Mouse (Mus musculus): Measurements from ENCODE around the gene D11Wsu47e. TPM values are rescaled to one million over a fixed set of nuclear protein-coding genes. Genes with fewer than 3 reads are reported as not detected.

The D11Wsu47e gene
- polyA plus RNA-seq, 1 experiment = 8.0 TPM

GRCm38 (mm10) chr11:113711061-113711460 is 26.8 kb downstream of the D11Wsu47e start:
- Histone ChIP-seq H3K4me3 (replicated peaks; ENCODE audit: control insufficient read depth, low read depth, low read length) (no peak overlapping the region), H3K4me1 (ENCODE audit: control insufficient read depth, insufficient read depth, low read length) (no peaks in the 10 kb centered on the region), H3K27ac (ENCODE audit: control insufficient read depth, insufficient read depth, low read depth, low read length, poor library complexity) (no peak overlapping the region)
- TF ChIP-seq CTCF (IDR thresholded peaks at IDR 0.05; ENCODE audit: control insufficient read depth, insufficient read depth, low read length) = no peak
- no peak for TF ChIP-seq POLR2A (IDR thresholded peaks at IDR 0.05; ENCODE audit: borderline replicate concordance, control insufficient read depth, low read depth, low read length)
- 97% methylated on average over 1 of the region's 1 CpGs for WGBS

GRCm38 (mm10) chr11:113715078-113715674 is 31.0 kb downstream of the D11Wsu47e start:
- no peak for TF ChIP-seq POLR2A (IDR thresholded peaks at IDR 0.05; ENCODE audit: borderline replicate concordance, control insufficient read depth, low read depth, low read length)
- peak; percentile 32; the same call in 1 of the 2 replicates for TF ChIP-seq CTCF (IDR thresholded peaks at IDR 0.05; ENCODE audit: control insufficient read depth, insufficient read depth, low read length)
- Histone ChIP-seq H3K4me1 (ENCODE audit: control insufficient read depth, insufficient read depth, low read length) (no peaks in the 10 kb centered on the region), H3K4me3 (replicated peaks; ENCODE audit: control insufficient read depth, low read depth, low read length) (no peak overlapping the region), H3K27ac (ENCODE audit: control insufficient read depth, insufficient read depth, low read depth, low read length, poor library complexity) (no peak overlapping the region)
- WGBS = 58% methylated on average over 7 of the region's 7 CpGs

GRCm38 (mm10) chr11:113716132-113716531 is 31.9 kb downstream of the D11Wsu47e start:
- Histone ChIP-seq H3K4me3 (replicated peaks; ENCODE audit: control insufficient read depth, low read depth, low read length) (no peak overlapping the region), H3K27ac (ENCODE audit: control insufficient read depth, insufficient read depth, low read depth, low read length, poor library complexity) (no peak overlapping the region), H3K4me1 (ENCODE audit: control insufficient read depth, insufficient read depth, low read length) (no peaks in the 10 kb centered on the region)
- no peak for TF ChIP-seq CTCF (IDR thresholded peaks at IDR 0.05; ENCODE audit: control insufficient read depth, insufficient read depth, low read length)
- TF ChIP-seq POLR2A (IDR thresholded peaks at IDR 0.05; ENCODE audit: borderline replicate concordance, control insufficient read depth, low read depth, low read length) = no peak
- WGBS = 86% methylated on average over 2 of the region's 2 CpGs

GRCm38 (mm10) chr11:113717767-113718424 is 33.7 kb downstream of the D11Wsu47e start:
- no peaks in the 10 kb centered on the region for H3K4me1 ChIP-seq (ENCODE audit: control insufficient read depth, insufficient read depth, low read length)
- TF ChIP-seq CTCF (IDR thresholded peaks at IDR 0.05; ENCODE audit: control insufficient read depth, insufficient read depth, low read length) = no peak
- no peak for TF ChIP-seq POLR2A (IDR thresholded peaks at IDR 0.05; ENCODE audit: borderline replicate concordance, control insufficient read depth, low read depth, low read length)
- no peak overlapping the region for H3K4me3 ChIP-seq (replicated peaks; ENCODE audit: control insufficient read depth, low read depth, low read length)
- H3K27ac ChIP-seq (ENCODE audit: control insufficient read depth, insufficient read depth, low read depth, low read length, poor library complexity) = no peak overlapping the region
- 77% methylated on average over 16 of the region's 16 CpGs for WGBS

GRCm38 (mm10) chr11:113722405-113723090 is 38.3 kb downstream of the D11Wsu47e start:
- no peak for TF ChIP-seq CTCF (IDR thresholded peaks at IDR 0.05; ENCODE audit: control insufficient read depth, insufficient read depth, low read length)
- no peak for TF ChIP-seq POLR2A (IDR thresholded peaks at IDR 0.05; ENCODE audit: borderline replicate concordance, control insufficient read depth, low read depth, low read length)
- no peak overlapping the region for H3K4me3 ChIP-seq (replicated peaks; ENCODE audit: control insufficient read depth, low read depth, low read length)
- H3K27ac ChIP-seq (ENCODE audit: control insufficient read depth, insufficient read depth, low read depth, low read length, poor library complexity) = no peak overlapping the region
- WGBS = 80% methylated on average over 14 of the region's 14 CpGs
- H3K4me1 ChIP-seq (ENCODE audit: control insufficient read depth, insufficient read depth, low read length) = no peaks in the 10 kb centered on the region

- TF ChIP-seq POLR2A (IDR thresholded peaks at IDR 0.05; ENCODE audit: borderline replicate concordance, control insufficient read depth, low read depth, low read length) = no peak
- no peak for TF ChIP-seq CTCF (IDR thresholded peaks at IDR 0.05; ENCODE audit: control insufficient read depth, insufficient read depth, low read length)
- no peaks in the 10 kb centered on the region for H3K4me1 ChIP-seq (ENCODE audit: control insufficient read depth, insufficient read depth, low read length)
- WGBS = 95% methylated on average over 4 of the region's 4 CpGs
- H3K27ac ChIP-seq (ENCODE audit: control insufficient read depth, insufficient read depth, low read depth, low read length, poor library complexity) = no peak overlapping the region
- no peak overlapping the region for H3K4me3 ChIP-seq (replicated peaks; ENCODE audit: control insufficient read depth, low read depth, low read length)
Observed at GRCm38 (mm10) chr11:113725235-113726048, 41.2 kb downstream of the D11Wsu47e start.

GRCm38 (mm10) chr11:113726994-113727888 is 43.0 kb downstream of the D11Wsu47e start:
- TF ChIP-seq CTCF (IDR thresholded peaks at IDR 0.05; ENCODE audit: control insufficient read depth, insufficient read depth, low read length) (no peak), POLR2A (IDR thresholded peaks at IDR 0.05; ENCODE audit: borderline replicate concordance, control insufficient read depth, low read depth, low read length) (no peak)
- Histone ChIP-seq H3K27ac (ENCODE audit: control insufficient read depth, insufficient read depth, low read depth, low read length, poor library complexity) (no peak overlapping the region), H3K4me1 (ENCODE audit: control insufficient read depth, insufficient read depth, low read length) (no peaks in the 10 kb centered on the region), H3K4me3 (replicated peaks; ENCODE audit: control insufficient read depth, low read depth, low read length) (no peak overlapping the region)
- 90% methylated on average over 14 of the region's 14 CpGs for WGBS
